9 mouse cellular contexts compared by ENCODE assay signal in the genomic region with DNA sequence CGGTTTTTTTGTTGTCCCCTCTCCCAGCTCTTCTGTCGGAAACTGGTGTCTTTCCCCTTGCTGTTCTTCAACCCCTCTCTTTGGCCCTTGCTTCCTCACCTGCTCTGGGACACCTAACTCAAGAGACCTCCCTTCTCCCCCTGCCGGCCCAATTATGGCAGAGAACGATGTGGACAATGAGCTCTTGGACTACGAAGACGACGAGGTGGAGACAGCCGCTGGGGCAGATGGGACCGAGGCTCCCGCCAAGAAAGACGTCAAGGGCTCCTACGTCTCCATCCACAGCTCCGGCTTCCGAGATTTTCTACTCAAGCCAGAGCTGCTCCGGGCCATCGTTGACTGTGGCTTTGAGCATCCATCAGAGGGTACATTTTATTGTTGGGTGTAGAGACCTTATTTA. TPM values are rescaled to one million over a fixed set of nuclear protein-coding genes. Genes with fewer than 3 reads are reported as not detected.
A peak's percentile ranks its signal among the peaks of the same experiment; 100 is the strongest.
DNase-seq lines count a peak whose midpoint lies in the region; ATAC-seq and TF ChIP-seq lines count a peak whose summit lies in the region.
"Had no signal": no experiment of that assay in that cellular context is flagged by ENCODE, and none has a peak within 500 bp of the region (broad histone marks: within the 10 kb centered on the region; RNA-seq: fewer than 3 reads in every experiment).

No protein-coding gene starts in this region.

- H3K4me2 ChIP-seq in hindbrain, embryonic 14.5 days (replicated peaks) = peak overlapping the region; percentile 67
- H3K4me2 ChIP-seq in limb, embryonic 14.5 days (replicated peaks; ENCODE audit: low read depth, low read length, severe bottlenecking) = peak overlapping the region; percentile 75
- peak overlapping the region; percentile 73 for H3K4me2 ChIP-seq in midbrain, postnatal 0 days (ENCODE audit: low read depth, low read length, poor library complexity, severe bottlenecking)

- peak overlapping the region; percentile 63 for H3K4me3 ChIP-seq in bone marrow, adult 2 months (replicated peaks; ENCODE audit: control insufficient read depth, low read depth, low read length)
- peak overlapping the region; percentile 85 for H3K4me3 ChIP-seq in forebrain, embryonic 10.5 days
- peak overlapping the region; percentile 90 for H3K4me3 ChIP-seq in hindbrain, embryonic 14.5 days (replicated peaks; ENCODE audit: low read length)
- peak overlapping the region; percentile 100 for H3K4me3 ChIP-seq in limb, embryonic 14.5 days (replicated peaks; ENCODE audit: low read length)
- peak overlapping the region; percentile 82 for H3K4me3 ChIP-seq in midbrain, postnatal 0 days (ENCODE audit: low read depth, low read length)

- peaks cover 54% of the 10 kb centered on the region for H3K36me3 ChIP-seq in forebrain, embryonic 10.5 days (replicated peaks)
- peaks cover 48% of the 10 kb centered on the region for H3K36me3 ChIP-seq in hindbrain, embryonic 14.5 days (replicated peaks; ENCODE audit: control insufficient read depth, insufficient read depth)
- H3K36me3 ChIP-seq in limb, embryonic 14.5 days (ENCODE audit: control insufficient read depth, insufficient read depth, low read length) = peaks cover 52% of the 10 kb centered on the region
- H3K36me3 ChIP-seq in midbrain, postnatal 0 days (ENCODE audit: insufficient read depth, low read length) = peaks cover 43% of the 10 kb centered on the region

- peak overlapping the region; percentile 98 for H3K27ac ChIP-seq in bone marrow, adult 2 months (ENCODE audit: control insufficient read depth, insufficient read depth, low read depth, low read length, poor library complexity)
- peak overlapping the region; percentile 99 for H3K27ac ChIP-seq in forebrain, embryonic 10.5 days
- peak overlapping the region; percentile 99 for H3K27ac ChIP-seq in hindbrain, embryonic 14.5 days
- H3K27ac ChIP-seq in limb, embryonic 14.5 days (replicated peaks; ENCODE audit: low read depth, low read length) = peak overlapping the region; percentile 98
- peak overlapping the region; percentile 99 for H3K27ac ChIP-seq in midbrain, postnatal 0 days (ENCODE audit: low read depth, low read length)

- H3K9me3 ChIP-seq in forebrain, embryonic 10.5 days = no peaks in the 10 kb centered on the region
- H3K9me3 ChIP-seq in hindbrain, embryonic 14.5 days (ENCODE audit: control insufficient read depth, low read length) = no peaks in the 10 kb centered on the region
- no peaks in the 10 kb centered on the region for H3K9me3 ChIP-seq in limb, embryonic 14.5 days (ENCODE audit: control insufficient read depth, low read length)
- no peaks in the 10 kb centered on the region for H3K9me3 ChIP-seq in midbrain, postnatal 0 days (ENCODE audit: low read length)

- no peak for ATAC-seq in hindbrain, embryonic 14.5 days (ENCODE audit: low FRiP score)
- no peak for ATAC-seq in limb, embryonic 14.5 days (ENCODE audit: low FRiP score, low read depth)
- ATAC-seq in midbrain, postnatal 0 days (ENCODE audit: low FRiP score) = no peak

- peaks cover 5% of the 10 kb centered on the region; the same call in 1 of the 2 replicates for H3K4me1 ChIP-seq in bone marrow, adult 2 months (ENCODE audit: control insufficient read depth, insufficient read depth, low read length)
- H3K4me1 ChIP-seq in forebrain, embryonic 10.5 days = peaks cover 60% of the 10 kb centered on the region
- peaks cover 33% of the 10 kb centered on the region for H3K4me1 ChIP-seq in hindbrain, embryonic 14.5 days (replicated peaks; ENCODE audit: control insufficient read depth, insufficient read depth, low read length)
- H3K4me1 ChIP-seq in limb, embryonic 14.5 days (ENCODE audit: control insufficient read depth, insufficient read depth, low read length) = peaks cover 19% of the 10 kb centered on the region
- H3K4me1 ChIP-seq in midbrain, postnatal 0 days (ENCODE audit: insufficient read depth, low read length) = peaks cover 11% of the 10 kb centered on the region; the same call in 1 of the 2 replicates

- peak overlapping the region; percentile 99 for H3K9ac ChIP-seq in hindbrain, embryonic 14.5 days
- peak overlapping the region; percentile 100 for H3K9ac ChIP-seq in limb, embryonic 14.5 days (ENCODE audit: low read depth, low read length, severe bottlenecking)
- H3K9ac ChIP-seq in midbrain, postnatal 0 days (replicated peaks; ENCODE audit: low read length, poor library complexity, severe bottlenecking) = peak overlapping the region; percentile 97

- DNase-seq in embryo, embryonic 10.5 days (ENCODE audit: low spot score) = peak; percentile 59
- no peak for DNase-seq in embryo, embryonic 10 days (ENCODE audit: low spot score)
- DNase-seq in forebrain, embryonic 10.5 days (ENCODE audit: extremely low spot score, low spot score) = peak; percentile 41
- no peak for DNase-seq in hindbrain, embryonic 14.5 days (ENCODE audit: low spot score)
- peak; percentile 36 for DNase-seq in limb, embryonic 14.5 days (ENCODE audit: low spot score)
- peak; percentile 81 for DNase-seq in midbrain, postnatal 0 days (ENCODE audit: low spot score)
- DNase-seq in c-Kit-positive CD71-positive TER-119-positive erythroid progenitor cells, embryonic 14.5 days (ENCODE audit: low spot score) = no peak

- no peaks in the 10 kb centered on the region for H3K27me3 ChIP-seq in forebrain, embryonic 10.5 days (ENCODE audit: poor library complexity, severe bottlenecking)
- H3K27me3 ChIP-seq in hindbrain, embryonic 14.5 days (ENCODE audit: control insufficient read depth, insufficient read depth, low read length) = no peaks in the 10 kb centered on the region
- H3K27me3 ChIP-seq in limb, embryonic 14.5 days (ENCODE audit: control insufficient read depth, insufficient read depth, low read length) = no peaks in the 10 kb centered on the region
- H3K27me3 ChIP-seq in midbrain, postnatal 0 days (ENCODE audit: insufficient read depth, low read length) = no peaks in the 10 kb centered on the region

- TF ChIP-seq POLR2A in bone marrow, adult 2 months (IDR thresholded peaks at IDR 0.05; ENCODE audit: borderline replicate concordance, control insufficient read depth, low read depth, low read length) = no peak; the same call in 1 of the 2 replicates
- TF ChIP-seq POLR2A in limb, embryonic 14.5 days (IDR thresholded peaks at IDR 0.05; ENCODE audit: borderline replicate concordance, extremely low read depth, insufficient read depth, insufficient read length) = no peak

- TF ChIP-seq CTCF in bone marrow, adult 2 months (IDR thresholded peaks at IDR 0.05; ENCODE audit: control insufficient read depth, insufficient read depth, low read length) = no peak; the same call in 1 of the 2 replicates
- peak; percentile 33; the same call in 1 of the 2 replicates for TF ChIP-seq CTCF in midbrain, postnatal 0 days (IDR thresholded peaks at IDR 0.05)

- 1% methylated on average over 16 of the region's 16 CpGs for WGBS in bone marrow, adult 2 months
- 20% methylated on average over 16 of the region's 16 CpGs for WGBS in forebrain, embryonic 10.5 days
- 4% methylated on average over 16 of the region's 16 CpGs for WGBS in hindbrain, embryonic 14.5 days
- 4% methylated on average over 16 of the region's 16 CpGs for WGBS in limb, embryonic 14.5 days
- WGBS in midbrain, postnatal 0 days = 2% methylated on average over 16 of the region's 16 CpGs

RNA-seq across cellular contexts. Expression of a gene that starts 1.5 kb away (rescaled TPM):
- polyA plus RNA-seq in bone marrow, adult 2 months (2011; ENCODE audit: insufficient read depth, insufficient read length, low replicate concordance, missing spikeins) = 275 and 374 TPM in 2 replicates
- polyA plus RNA-seq in forebrain, embryonic 10.5 days (2016; fragmentation: Nextera tagmentation; extraction: Ambion mirVana) = 757 and 759 TPM in 2 replicates
- polyA plus RNA-seq in hindbrain, embryonic 14.5 days (2014; fragmentation: Nextera tagmentation; extraction: Ambion mirVana) = 341 and 346 TPM in 2 replicates
- 877 and 1,003 TPM in 2 replicates for polyA plus RNA-seq in limb, embryonic 14.5 days (2012; rRNA removed)
- polyA plus RNA-seq in limb, embryonic 14.5 days (2014; fragmentation: Nextera tagmentation; extraction: Ambion mirVana) = 416 and 445 TPM in 2 replicates
- 261 and 288 TPM in 2 replicates for total RNA-seq in midbrain, postnatal 0 days (2014; rRNA removed)
- polyA plus RNA-seq in midbrain, postnatal 0 days (2015; fragmentation: Nextera tagmentation; extraction: Ambion mirVana) = 320 and 329 TPM in 2 replicates

RNA-seq across cellular contexts. Expression of a gene that starts 7.5 kb away (rescaled TPM):
- 9.9 and 24.9 TPM in 2 replicates for polyA plus RNA-seq in bone marrow, adult 2 months (2011; ENCODE audit: insufficient read depth, insufficient read length, low replicate concordance, missing spikeins)
- 10.0 and 11.5 TPM in 2 replicates for polyA plus RNA-seq in forebrain, embryonic 10.5 days (2016; fragmentation: Nextera tagmentation; extraction: Ambion mirVana)
- 3.5 and 3.8 TPM in 2 replicates for polyA plus RNA-seq in hindbrain, embryonic 14.5 days (2014; fragmentation: Nextera tagmentation; extraction: Ambion mirVana)
- 17.0 and 19.6 TPM in 2 replicates for polyA plus RNA-seq in limb, embryonic 14.5 days (2012; rRNA removed)
- polyA plus RNA-seq in limb, embryonic 14.5 days (2014; fragmentation: Nextera tagmentation; extraction: Ambion mirVana) = 4.9 and 5.9 TPM in 2 replicates
- 17.0 and 18.5 TPM in 2 replicates for total RNA-seq in midbrain, postnatal 0 days (2014; rRNA removed)
- 11.2 and 12.3 TPM in 2 replicates for polyA plus RNA-seq in midbrain, postnatal 0 days (2015; fragmentation: Nextera tagmentation; extraction: Ambion mirVana)

RNA-seq across cellular contexts. Expression of a gene that starts 9.6 kb away (rescaled TPM):
- 4.1 and 9.9 TPM in 2 replicates for polyA plus RNA-seq in bone marrow, adult 2 months (2011; ENCODE audit: insufficient read depth, insufficient read length, low replicate concordance, missing spikeins)
- polyA plus RNA-seq in forebrain, embryonic 10.5 days (2016; fragmentation: Nextera tagmentation; extraction: Ambion mirVana) = 7.0 and 7.7 TPM in 2 replicates
- polyA plus RNA-seq in hindbrain, embryonic 14.5 days (2014; fragmentation: Nextera tagmentation; extraction: Ambion mirVana) = 122 and 138 TPM in 2 replicates
- 11.2 and 12.0 TPM in 2 replicates for polyA plus RNA-seq in limb, embryonic 14.5 days (2012; rRNA removed)
- polyA plus RNA-seq in limb, embryonic 14.5 days (2014; fragmentation: Nextera tagmentation; extraction: Ambion mirVana) = 3.6 and 4.9 TPM in 2 replicates
- total RNA-seq in midbrain, postnatal 0 days (2014; rRNA removed) = 109 and 117 TPM in 2 replicates
- polyA plus RNA-seq in midbrain, postnatal 0 days (2015; fragmentation: Nextera tagmentation; extraction: Ambion mirVana) = 210 and 232 TPM in 2 replicates

RNA-seq across cellular contexts. Expression of a gene that starts 19.4 kb away (rescaled TPM):
- polyA plus RNA-seq in bone marrow, adult 2 months (2011; ENCODE audit: insufficient read depth, insufficient read length, low replicate concordance, missing spikeins) = 399 and 727 TPM in 2 replicates
- 57.8 and 58.6 TPM in 2 replicates for polyA plus RNA-seq in forebrain, embryonic 10.5 days (2016; fragmentation: Nextera tagmentation; extraction: Ambion mirVana)
- 95.5 and 98.1 TPM in 2 replicates for polyA plus RNA-seq in hindbrain, embryonic 14.5 days (2014; fragmentation: Nextera tagmentation; extraction: Ambion mirVana)
- 26.0 and 27.2 TPM in 2 replicates for polyA plus RNA-seq in limb, embryonic 14.5 days (2012; rRNA removed)
- 49.3 and 53.9 TPM in 2 replicates for polyA plus RNA-seq in limb, embryonic 14.5 days (2014; fragmentation: Nextera tagmentation; extraction: Ambion mirVana)
- 75.4 and 78.0 TPM in 2 replicates for total RNA-seq in midbrain, postnatal 0 days (2014; rRNA removed)
- polyA plus RNA-seq in midbrain, postnatal 0 days (2015; fragmentation: Nextera tagmentation; extraction: Ambion mirVana) = 130 and 148 TPM in 2 replicates

RNA-seq across cellular contexts. Expression of a gene that starts 22.5 kb away (rescaled TPM):
- not detected in 2 replicates for polyA plus RNA-seq in bone marrow, adult 2 months (2011; ENCODE audit: insufficient read depth, insufficient read length, low replicate concordance, missing spikeins)
- 0.53 TPM in 1 of 2 replicates, not detected in the other for polyA plus RNA-seq in forebrain, embryonic 10.5 days (2016; fragmentation: Nextera tagmentation; extraction: Ambion mirVana)
- not detected in 2 replicates for polyA plus RNA-seq in hindbrain, embryonic 14.5 days (2014; fragmentation: Nextera tagmentation; extraction: Ambion mirVana)
- 0.26 TPM in 1 of 2 replicates, not detected in the other for polyA plus RNA-seq in limb, embryonic 14.5 days (2012; rRNA removed)
- not detected in 2 replicates for polyA plus RNA-seq in limb, embryonic 14.5 days (2014; fragmentation: Nextera tagmentation; extraction: Ambion mirVana)
- not detected in 2 replicates for total RNA-seq in midbrain, postnatal 0 days (2014; rRNA removed)
- polyA plus RNA-seq in midbrain, postnatal 0 days (2015; fragmentation: Nextera tagmentation; extraction: Ambion mirVana) = 0.33 TPM in 1 of 2 replicates, not detected in the other
- total RNA-seq: left cerebral cortex, adult 8-10 months had no signal

Comparison
In these comparisons a context has a peak if more than half of its experiments do, and no peak if none do; other contexts are left out.
1. DNase-seq: peak in embryo, embryonic 10.5 days (single experiment), forebrain, embryonic 10.5 days (single experiment), limb, embryonic 14.5 days (single experiment) and midbrain, postnatal 0 days (single experiment); none in embryo, embryonic 10 days (single experiment), hindbrain, embryonic 14.5 days (single experiment) and c-Kit-positive CD71-positive TER-119-positive erythroid progenitor cells, embryonic 14.5 days (single experiment).
2. Peak in every context shown above with its lines, with median percentiles within 50 percentile points of each other: H3K27ac ChIP-seq, H3K4me3 ChIP-seq, H3K4me2 ChIP-seq and H3K9ac ChIP-seq.